Mouse (Mus musculus) cerebellum, adult 2 months (tissue): Measurements from ENCODE around the gene 4933406M09Rik.

Source experiments
- CTCF ChIP-seq: fragments of 200-500 bp; IDR thresholded peaks from 2 replicates; pipeline ENCODE4 v1.5.1; 2011; ENCODE audit warnings: low read depth, mild to moderate bottlenecking, control low read depth, low read length, moderate library complexity, borderline replicate concordance; ENCODE audit not compliant: insufficient read depth
- POLR2A ChIP-seq: fragments of 200-500 bp; IDR thresholded peaks from 2 replicates; pipeline ENCODE4 v1.6.1; 2011; ENCODE audit warnings: low read length, control low read depth, borderline replicate concordance; ENCODE audit not compliant: insufficient read depth

GRCm38 (mm10) chr1:134384581-134384980, 1.2 kb upstream of the 4933406M09Rik start:
- TF ChIP-seq POLR2A (no peak), CTCF (no peak)
